Mouse (Mus musculus) megakaryocyte, embryonic 14.5 days (primary cell): ENCODE data around the gene Il6ra.

Experiments used
- FLI1 ChIP-seq: IDR thresholded peaks from 2 replicates; pipeline ENCODE4 v1.6.1; 2012; ENCODE audit warnings: low read length, inconsistent platforms, mixed read lengths
- GATA1 ChIP-seq: IDR thresholded peaks from 3 replicates; pipeline ENCODE4 v1.6.1; 2012; ENCODE audit warnings: mixed read lengths, low read length, inconsistent platforms, borderline replicate concordance

- TF ChIP-seq GATA1 (no peak), FLI1 (no peak)
Measured at GRCm38 (mm10) chr3:89872209-89872608, 40.8 kb downstream of the Il6ra start.
